Mouse (Mus musculus): ENCODE results near the gene Ninj2. TPM values are rescaled to one million over a fixed set of nuclear protein-coding genes. Genes with fewer than 3 reads are reported as not detected.

The Ninj2 gene
- polyA plus RNA-seq, 1 experiment: not detected

DNA sequence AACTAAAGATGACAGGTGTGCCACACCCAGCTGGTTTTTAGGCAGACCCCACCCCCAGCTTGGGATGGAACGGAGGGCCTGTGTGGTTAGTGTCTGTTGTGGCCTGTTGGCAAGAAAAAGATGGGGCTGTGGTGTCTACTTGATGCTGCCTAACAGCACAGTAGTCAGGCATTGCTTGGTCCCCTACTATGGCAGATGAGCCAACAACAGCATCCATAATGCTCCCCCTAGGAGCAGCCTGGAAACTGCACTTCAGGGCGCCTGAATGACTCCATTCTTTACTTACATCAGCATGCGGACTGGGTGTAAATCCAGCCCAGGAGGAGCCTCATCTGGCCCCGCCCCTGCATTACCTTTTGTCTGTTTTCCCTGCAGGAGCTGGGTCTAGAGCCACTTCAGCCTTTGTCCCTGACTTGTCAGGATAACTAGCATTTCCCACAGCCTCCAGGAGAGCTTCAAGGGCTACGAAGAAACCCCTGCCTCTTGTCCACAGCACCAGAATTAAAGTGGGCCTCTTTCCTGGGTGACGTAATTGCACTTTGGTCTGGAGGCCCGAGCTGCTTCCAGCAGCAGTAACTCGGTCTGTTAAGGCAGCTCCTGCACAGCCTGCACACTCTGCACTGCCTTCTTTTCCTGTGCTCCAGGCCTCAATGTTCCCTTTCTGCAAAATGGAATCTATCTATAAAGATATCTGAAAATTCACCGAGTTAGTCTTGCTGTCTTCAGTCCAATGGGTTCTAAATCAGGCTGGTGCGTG is 106.7 kb downstream of the Ninj2 start:
- TF ChIP-seq FLI1 (IDR thresholded peaks at IDR 0.05; ENCODE audit: low read length) (no peak), GATA1 (IDR thresholded peaks at IDR 0.05; ENCODE audit: borderline replicate concordance, low read length) (no peak)

GRCm38 (mm10) chr6:120201956-120202355 is 108.8 kb downstream of the Ninj2 start:
- no peaks in the 10 kb centered on the region for H3K9me3 ChIP-seq
- peaks cover 18% of the 10 kb centered on the region for H3K4me1 ChIP-seq
- H3K27me3 ChIP-seq (replicated peaks): peaks cover 59% of the 10 kb centered on the region
- TF ChIP-seq FLI1 (IDR thresholded peaks at IDR 0.05; ENCODE audit: low read length) (no peak), GATA1 (IDR thresholded peaks at IDR 0.05; ENCODE audit: borderline replicate concordance, low read length) (no peak)
- H3K36me3 ChIP-seq (replicated peaks; ENCODE audit: low read length): no peaks in the 10 kb centered on the region
- H3K4me3 ChIP-seq (replicated peaks): no peak overlapping the region

More for the DNA sequence above, 106.7 kb downstream of the Ninj2 start:
- no peak overlapping the region for H3K4me3 ChIP-seq (replicated peaks)
- peaks cover 17% of the 10 kb centered on the region for H3K4me1 ChIP-seq
- no peaks in the 10 kb centered on the region for H3K36me3 ChIP-seq (replicated peaks; ENCODE audit: low read length)
- H3K27me3 ChIP-seq (replicated peaks): peaks cover 39% of the 10 kb centered on the region
- no peaks in the 10 kb centered on the region for H3K9me3 ChIP-seq

GRCm38 (mm10) chr6:120202406-120202805 is 109.3 kb downstream of the Ninj2 start:
- no peaks in the 10 kb centered on the region for H3K9me3 ChIP-seq
- peaks cover 63% of the 10 kb centered on the region for H3K27me3 ChIP-seq (replicated peaks)
- H3K36me3 ChIP-seq (replicated peaks; ENCODE audit: low read length): no peaks in the 10 kb centered on the region
- peaks cover 17% of the 10 kb centered on the region for H3K4me1 ChIP-seq
- no peak overlapping the region for H3K4me3 ChIP-seq (replicated peaks)
- no peak for TF ChIP-seq FLI1 (IDR thresholded peaks at IDR 0.05; ENCODE audit: low read length)

DNA sequence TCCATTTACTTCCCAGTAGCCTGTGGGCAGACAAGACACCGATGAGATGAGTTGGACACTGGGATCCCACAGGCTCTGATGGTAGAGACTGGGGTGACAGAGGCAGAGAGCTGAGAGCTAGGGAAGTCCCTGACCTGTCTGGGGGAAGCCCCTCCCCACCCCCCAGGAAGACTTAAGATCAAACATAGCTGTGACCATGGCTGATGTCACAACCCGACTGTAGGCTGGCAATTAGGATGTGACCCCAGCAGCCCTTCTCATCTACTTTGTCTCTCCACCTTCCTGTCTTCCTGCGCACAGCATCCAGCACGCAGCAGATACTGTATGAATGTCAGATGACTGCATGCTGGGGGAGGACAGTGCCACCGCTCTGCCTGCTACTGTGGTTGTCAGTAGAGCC is 113.4 kb downstream of the Ninj2 start:
- Histone ChIP-seq H3K4me1 (peaks cover 5% of the 10 kb centered on the region; the same call in 1 of the 2 replicates), H3K9me3 (no peaks in the 10 kb centered on the region), H3K36me3 (replicated peaks; ENCODE audit: low read length) (no peaks in the 10 kb centered on the region), H3K27me3 (replicated peaks) (peaks cover 80% of the 10 kb centered on the region), H3K4me3 (replicated peaks) (no peak overlapping the region)
- TF ChIP-seq GATA1 (IDR thresholded peaks at IDR 0.05; ENCODE audit: borderline replicate concordance, low read length) (no peak), FLI1 (IDR thresholded peaks at IDR 0.05; ENCODE audit: low read length) (no peak)

DNA sequence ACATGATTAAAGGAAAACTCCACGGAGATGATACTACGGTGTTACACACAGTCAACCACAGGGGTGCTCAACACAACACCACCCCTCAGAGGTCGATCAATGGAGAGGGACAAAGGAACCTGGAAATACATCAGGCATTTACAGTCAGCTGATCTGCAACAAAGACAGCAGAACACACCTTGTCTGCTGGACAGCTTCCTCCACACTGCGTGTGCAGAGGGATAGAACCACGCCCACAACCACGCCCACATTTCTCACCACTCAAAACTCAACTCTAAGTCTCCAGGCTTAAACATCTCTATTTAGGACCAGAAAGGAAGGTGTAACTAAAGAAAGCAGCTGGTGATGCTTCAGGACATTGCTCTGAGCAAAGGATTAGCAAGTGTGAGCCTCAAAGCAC is 118.4 kb downstream of the Ninj2 start:
- Histone ChIP-seq H3K27me3 (replicated peaks) (peaks cover 39% of the 10 kb centered on the region), H3K4me3 (replicated peaks) (no peak overlapping the region), H3K9me3 (no peaks in the 10 kb centered on the region), H3K4me1 (peaks cover 18% of the 10 kb centered on the region), H3K36me3 (replicated peaks; ENCODE audit: low read length) (no peaks in the 10 kb centered on the region)
- TF ChIP-seq GATA1 (IDR thresholded peaks at IDR 0.05; ENCODE audit: borderline replicate concordance, low read length) (no peak), FLI1 (IDR thresholded peaks at IDR 0.05; ENCODE audit: low read length) (no peak)

GRCm38 (mm10) chr6:120216702-120217101 is 123.6 kb downstream of the Ninj2 start:
- Histone ChIP-seq H3K36me3 (replicated peaks; ENCODE audit: low read length) (no peaks in the 10 kb centered on the region), H3K27me3 (replicated peaks) (peaks cover 10% of the 10 kb centered on the region), H3K4me3 (replicated peaks) (no peak overlapping the region), H3K9me3 (no peaks in the 10 kb centered on the region), H3K4me1 (peaks cover 23% of the 10 kb centered on the region)
- TF ChIP-seq GATA1 (IDR thresholded peaks at IDR 0.05; ENCODE audit: borderline replicate concordance, low read length): no peak
- TF ChIP-seq FLI1 (IDR thresholded peaks at IDR 0.05; ENCODE audit: low read length): no peak

GRCm38 (mm10) chr6:120219281-120219680 is 126.1 kb downstream of the Ninj2 start:
- Histone ChIP-seq H3K36me3 (replicated peaks; ENCODE audit: low read length) (no peaks in the 10 kb centered on the region), H3K27me3 (replicated peaks) (peaks cover 33% of the 10 kb centered on the region), H3K9me3 (no peaks in the 10 kb centered on the region), H3K4me1 (peaks cover 23% of the 10 kb centered on the region), H3K4me3 (replicated peaks) (no peak overlapping the region)
- TF ChIP-seq FLI1 (IDR thresholded peaks at IDR 0.05; ENCODE audit: low read length) (no peak), GATA1 (IDR thresholded peaks at IDR 0.05; ENCODE audit: borderline replicate concordance, low read length) (no peak)

DNA sequence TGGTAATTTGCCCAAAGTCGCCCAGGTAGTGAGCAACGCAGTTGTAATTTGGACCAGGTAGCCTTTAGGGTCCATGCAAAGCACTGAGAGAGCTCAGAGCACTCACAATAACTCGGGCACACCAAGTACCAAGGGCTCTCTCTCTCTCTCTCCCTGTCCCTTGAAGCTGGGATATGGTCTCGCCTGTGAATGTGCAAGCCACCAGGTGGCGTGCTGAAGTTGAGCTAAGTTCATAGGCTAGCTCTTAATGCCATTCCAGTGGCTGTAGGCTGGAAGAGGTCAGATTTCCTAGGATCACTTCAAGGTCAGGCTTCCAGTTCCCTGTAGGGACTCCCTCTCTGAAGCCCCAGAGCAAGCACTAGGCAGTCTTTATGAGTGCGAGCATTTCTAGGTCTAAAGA is 129.5 kb downstream of the Ninj2 start:
- no peaks in the 10 kb centered on the region for H3K36me3 ChIP-seq (replicated peaks; ENCODE audit: low read length)
- H3K4me3 ChIP-seq (replicated peaks): no peak overlapping the region
- TF ChIP-seq FLI1 (IDR thresholded peaks at IDR 0.05; ENCODE audit: low read length) (no peak), GATA1 (IDR thresholded peaks at IDR 0.05; ENCODE audit: borderline replicate concordance, low read length) (no peak)
- no peaks in the 10 kb centered on the region for H3K9me3 ChIP-seq
- H3K27me3 ChIP-seq (replicated peaks): peaks cover 54% of the 10 kb centered on the region
- no peaks in the 10 kb centered on the region; the same call in 1 of the 2 replicates for H3K4me1 ChIP-seq

DNA sequence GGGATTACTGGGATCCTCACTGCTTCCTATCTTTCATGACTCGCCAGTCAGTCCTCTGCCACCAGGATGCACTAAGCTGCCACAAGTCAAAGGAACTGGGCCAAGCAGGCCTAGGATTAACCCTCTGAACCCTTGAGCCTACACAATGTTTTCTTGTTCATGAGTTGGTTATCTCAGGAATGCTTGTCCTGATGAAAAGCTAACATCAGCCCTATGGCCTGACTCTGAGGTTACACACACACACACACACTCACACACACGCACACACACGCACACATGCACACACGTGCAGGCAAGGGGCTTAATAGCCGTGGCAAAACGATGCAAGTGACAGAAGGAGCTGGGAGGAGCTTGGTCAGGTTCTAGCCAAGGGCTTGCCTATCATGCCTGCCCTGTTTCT is 132.2 kb downstream of the Ninj2 start:
- Histone ChIP-seq H3K27me3 (replicated peaks) (peaks cover 63% of the 10 kb centered on the region), H3K4me1 (no peaks in the 10 kb centered on the region; the same call in 1 of the 2 replicates), H3K4me3 (replicated peaks) (no peak overlapping the region), H3K36me3 (replicated peaks; ENCODE audit: low read length) (no peaks in the 10 kb centered on the region), H3K9me3 (no peaks in the 10 kb centered on the region)
- TF ChIP-seq GATA1 (IDR thresholded peaks at IDR 0.05; ENCODE audit: borderline replicate concordance, low read length) (no peak), FLI1 (IDR thresholded peaks at IDR 0.05; ENCODE audit: low read length) (no peak)

GRCm38 (mm10) chr6:120227068-120227467 is 133.9 kb downstream of the Ninj2 start:
- Histone ChIP-seq H3K4me1 (no peaks in the 10 kb centered on the region; the same call in 1 of the 2 replicates), H3K4me3 (replicated peaks) (no peak overlapping the region), H3K9me3 (no peaks in the 10 kb centered on the region), H3K27me3 (replicated peaks) (peaks cover 70% of the 10 kb centered on the region), H3K36me3 (replicated peaks; ENCODE audit: low read length) (no peaks in the 10 kb centered on the region)
- TF ChIP-seq FLI1 (IDR thresholded peaks at IDR 0.05; ENCODE audit: low read length): no peak
- TF ChIP-seq GATA1 (IDR thresholded peaks at IDR 0.05; ENCODE audit: borderline replicate concordance, low read length): no peak

Measured in megakaryocyte, embryonic 14.5 days (primary cell).